Mouse (Mus musculus): Measurements from ENCODE around the gene Eif2a. TPM values are rescaled to one million over a fixed set of nuclear protein-coding genes. Genes with fewer than 3 reads are reported as not detected.

Gene Eif2a
- 10 to 100 TPM; 51.6 to 73.1 (median 60.5) TPM for total RNA-seq (2022)

GRCm38 (mm10) chr3:58525652-58526407, at the start of gene Eif2a, which contains the start of gene Serp1:
Eif2a (plus strand) TSS chr3:58525821.
Serp1 (minus strand) TSS chr3:58525892.
- DNase-seq = peak; percentile 99

GRCm38 (mm10) chr3:58478755-58479455, 46.7 kb upstream of the Eif2a start:
- no peak for DNase-seq

GRCm38 (mm10) chr3:58485883-58486282, 39.7 kb upstream of the Eif2a start:
- no peak for DNase-seq

GRCm38 (mm10) chr3:58487121-58487520, 38.5 kb upstream of the Eif2a start:
- no peak for DNase-seq

- DNase-seq = no peak
These were observed 37.4 kb upstream of the Eif2a start for GRCm38 (mm10) chr3:58487999-58488775.

- no peak for DNase-seq
These were observed 34.8 kb upstream of the Eif2a start for GRCm38 (mm10) chr3:58490787-58491186.

- no peak for DNase-seq
These were observed 32.0 kb upstream of the Eif2a start for GRCm38 (mm10) chr3:58493621-58494020.

GRCm38 (mm10) chr3:58501961-58502360, 23.7 kb upstream of the Eif2a start:
- no peak for DNase-seq

- no peak for DNase-seq
These were observed 21.8 kb upstream of the Eif2a start for GRCm38 (mm10) chr3:58503720-58504333.

- DNase-seq = no peak
These were observed 20.9 kb upstream of the Eif2a start for GRCm38 (mm10) chr3:58504676-58505075.

- DNase-seq = no peak
These were observed 17.4 kb upstream of the Eif2a start for GRCm38 (mm10) chr3:58508020-58508750.

- DNase-seq = no peak
These were observed 14.0 kb upstream of the Eif2a start for GRCm38 (mm10) chr3:58511581-58511980.

- no peak for DNase-seq
These were observed 12.9 kb upstream of the Eif2a start for GRCm38 (mm10) chr3:58512740-58513139.

- DNase-seq = no peak
These were observed 12.1 kb upstream of the Eif2a start for GRCm38 (mm10) chr3:58513483-58513882.

GRCm38 (mm10) chr3:58515947-58516601, 9.5 kb upstream of the Eif2a start:
- no peak for DNase-seq

- no peak for DNase-seq
These were observed 9.0 kb upstream of the Eif2a start for GRCm38 (mm10) chr3:58516602-58516976.

GRCm38 (mm10) chr3:58517258-58517657, 8.4 kb upstream of the Eif2a start:
- no peak for DNase-seq

- no peak for DNase-seq
These were observed 7.8 kb upstream of the Eif2a start for GRCm38 (mm10) chr3:58517800-58518199.

GRCm38 (mm10) chr3:58518962-58519361, 6.7 kb upstream of the Eif2a start:
- DNase-seq = no peak

GRCm38 (mm10) chr3:58519536-58519935, 6.1 kb upstream of the Eif2a start:
- DNase-seq = peak; percentile 34

- no peak for DNase-seq
These were observed 5.3 kb upstream of the Eif2a start for GRCm38 (mm10) chr3:58520286-58520685.

All from adrenal gland, adult 8-10 months (tissue).